Mouse (Mus musculus) gastrocnemius, postnatal 36 days (tissue): Measurements from ENCODE around the gene Dpf1. TPM values are rescaled to one million over a fixed set of nuclear protein-coding genes. Genes with fewer than 3 reads are reported as not detected.

Experiments
- DNase-seq, 2 experiments: peaks; one replicate each; pipeline ENCODE4 v3.0.0; 2022
- intact Hi-C: fragments of 180-260 bp; cut with DNase I; formaldehyde crosslinking; loops from one replicate; pipeline ENCODE4 v1.15.1; 2025
- total RNA-seq, 2 experiments: library from RNA; stranded (reverse); gene quantifications; 2 replicates each; pipeline ENCODE4 v1.2.3; 2021

Gene Dpf1
- total RNA-seq, 2 experiments from 2014 or later = 1.9 to 2.3 TPM

- no peak for DNase-seq
- intact Hi-C loops = no loop called here
Observed at GRCm38 (mm10) chr7:29287481-29287880, 16.3 kb upstream of the Dpf1 start.

- intact Hi-C loops = no loop called here
- DNase-seq = no peak
Observed at GRCm38 (mm10) chr7:29288079-29288478, 15.7 kb upstream of the Dpf1 start.

- peak; percentile 75 to 76 for DNase-seq
- intact Hi-C loops = no loop called here
Observed at GRCm38 (mm10) chr7:29288942-29289638, 14.7 kb upstream of the Dpf1 start, which contains the start of gene Ppp1r14a. Gene Ppp1r14a (plus strand): TSS chr7:29289308.

GRCm38 (mm10) chr7:29289856-29290255 is 13.9 kb upstream of the Dpf1 start:
- DNase-seq = no peak
- intact Hi-C loops = loop anchor here (10.0 kb wide), 1 partner anchor 305 kb away; the partner anchor contains the start of genes Eif3k and Map4k1

- intact Hi-C loops = loop anchor here (10.0 kb wide), 1 partner anchor 306 kb away; the partner anchor contains the start of genes Eif3k and Map4k1
- DNase-seq = no peak
Observed at GRCm38 (mm10) chr7:29290691-29291485, 12.9 kb upstream of the Dpf1 start.

- no peak for DNase-seq
- intact Hi-C loops = loop anchor here (2.0 to 10.0 kb wide), 2 partner anchors 47 to 307 kb away; partner anchors contain the start of genes Eif3k and Map4k1
Observed at GRCm38 (mm10) chr7:29291616-29292457, 11.9 kb upstream of the Dpf1 start.

DNA sequence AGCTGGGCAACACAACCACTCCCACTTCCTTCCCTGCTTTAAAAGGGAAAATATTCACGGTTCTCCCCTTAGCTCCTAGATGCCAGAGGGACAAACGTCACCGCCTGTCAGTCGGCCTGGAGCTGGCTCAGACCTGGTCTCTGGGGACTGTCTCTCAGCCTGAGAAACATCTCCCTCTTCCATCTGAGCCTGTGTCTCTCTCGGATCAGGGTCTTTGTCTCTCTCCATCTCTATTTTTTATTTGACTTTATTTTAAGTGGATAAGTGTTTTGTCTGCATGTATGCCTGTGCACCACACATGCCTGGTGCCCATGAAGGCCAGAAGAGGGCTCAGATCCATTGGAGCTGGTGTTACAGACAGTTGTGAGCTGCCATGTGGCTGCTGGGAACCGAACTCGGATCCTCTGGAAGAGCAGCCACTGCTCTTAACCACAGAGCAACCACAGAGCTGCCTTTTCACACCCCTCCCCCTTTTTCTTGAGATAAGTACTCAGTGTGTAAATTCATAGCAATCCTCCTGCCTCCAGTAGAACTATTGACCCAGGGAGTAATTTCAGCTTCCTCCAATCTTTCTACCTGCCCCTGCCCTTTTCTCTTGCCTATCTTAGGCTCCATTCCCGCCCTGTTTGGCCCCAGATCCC is 11.2 kb upstream of the Dpf1 start:
- DNase-seq = peak in 1 of 2 experiments; percentile 38
- intact Hi-C loops = loop anchor here (2.0 to 10.0 kb wide), 2 partner anchors 48 to 308 kb away; partner anchors contain the start of genes Eif3k and Map4k1

DNA sequence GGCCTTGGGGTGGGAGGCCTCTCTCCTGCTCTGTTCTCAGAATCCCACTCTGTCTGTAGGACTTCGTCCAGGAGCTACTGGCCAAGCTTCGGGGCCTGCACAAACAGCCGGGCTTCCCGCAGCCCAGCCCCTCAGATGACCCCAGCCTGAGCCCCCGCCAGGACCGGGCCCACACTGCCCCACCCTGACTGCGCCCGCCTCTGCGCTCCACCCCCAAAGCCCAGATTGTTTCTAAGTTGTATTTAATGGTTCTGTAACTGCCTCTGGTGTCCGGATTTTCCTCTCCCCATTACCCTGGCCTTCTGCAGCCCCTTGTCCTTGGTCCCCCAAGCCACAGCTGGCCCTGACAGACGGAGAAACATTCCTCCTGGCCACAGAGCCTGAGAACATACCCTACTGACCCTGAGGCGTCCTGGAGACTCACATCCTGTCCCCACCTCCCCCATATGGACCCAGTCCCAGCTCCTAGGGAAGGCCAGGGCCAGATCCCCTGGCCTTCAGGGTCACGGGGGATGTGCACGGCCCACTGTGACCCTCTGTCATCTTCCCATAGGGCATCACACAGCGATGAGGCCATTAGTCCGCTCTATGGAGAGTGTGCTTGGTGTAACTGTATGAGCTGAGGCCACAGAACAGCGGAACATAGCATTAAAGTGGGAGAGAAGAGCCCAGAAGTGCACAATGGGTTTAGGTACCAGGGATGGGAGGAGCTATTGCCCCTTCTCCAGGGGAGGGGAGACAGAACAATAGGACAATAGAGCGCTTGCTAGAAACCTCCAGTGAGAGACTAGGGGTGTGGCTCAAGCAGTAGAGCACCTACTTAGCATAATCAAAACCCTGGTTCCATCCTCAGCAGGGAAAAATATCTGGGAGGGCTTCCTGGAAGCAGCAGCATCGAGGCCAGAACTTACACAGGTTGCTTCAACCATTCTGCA is 10.4 kb upstream of the Dpf1 start:
- intact Hi-C loops = loop anchor here (2.0 to 10.0 kb wide), 2 partner anchors 49 to 309 kb away; partner anchors contain the start of genes Eif3k and Map4k1
- no peak for DNase-seq

DNA sequence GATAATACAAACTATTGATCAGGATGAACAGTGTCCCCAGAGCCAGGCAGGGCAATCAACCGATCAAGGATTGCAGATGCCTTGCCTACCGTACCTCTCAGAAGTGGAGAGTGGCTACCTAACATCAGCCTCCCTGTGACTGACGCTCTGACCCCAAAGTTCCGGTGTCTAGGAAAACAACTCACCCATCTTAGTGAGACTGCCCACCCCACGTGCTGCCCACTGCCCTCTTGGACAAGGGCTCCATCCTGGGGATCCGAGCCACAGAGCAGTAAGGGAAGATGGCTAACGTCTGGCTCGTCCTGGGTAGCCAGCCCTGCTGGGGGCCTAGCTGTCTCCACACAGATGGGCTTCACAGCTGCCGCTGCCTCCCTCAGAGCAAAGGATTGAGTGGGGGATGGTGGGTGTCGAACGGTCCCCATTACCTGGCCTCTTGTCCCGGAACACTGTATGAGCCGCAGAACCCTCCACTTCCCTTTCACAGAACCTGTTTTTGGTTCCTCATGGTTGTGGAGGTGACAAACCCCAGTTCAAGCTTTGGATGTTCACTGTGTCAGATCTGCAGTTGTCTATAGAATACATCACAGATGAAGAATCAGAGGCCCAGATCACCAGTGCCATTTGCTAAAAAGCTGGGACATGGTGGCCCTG is 9.5 kb upstream of the Dpf1 start:
- intact Hi-C loops = loop anchor here (10.0 kb wide), 1 partner anchor 309 kb away; the partner anchor contains the start of genes Eif3k and Map4k1
- DNase-seq = no peak

DNA sequence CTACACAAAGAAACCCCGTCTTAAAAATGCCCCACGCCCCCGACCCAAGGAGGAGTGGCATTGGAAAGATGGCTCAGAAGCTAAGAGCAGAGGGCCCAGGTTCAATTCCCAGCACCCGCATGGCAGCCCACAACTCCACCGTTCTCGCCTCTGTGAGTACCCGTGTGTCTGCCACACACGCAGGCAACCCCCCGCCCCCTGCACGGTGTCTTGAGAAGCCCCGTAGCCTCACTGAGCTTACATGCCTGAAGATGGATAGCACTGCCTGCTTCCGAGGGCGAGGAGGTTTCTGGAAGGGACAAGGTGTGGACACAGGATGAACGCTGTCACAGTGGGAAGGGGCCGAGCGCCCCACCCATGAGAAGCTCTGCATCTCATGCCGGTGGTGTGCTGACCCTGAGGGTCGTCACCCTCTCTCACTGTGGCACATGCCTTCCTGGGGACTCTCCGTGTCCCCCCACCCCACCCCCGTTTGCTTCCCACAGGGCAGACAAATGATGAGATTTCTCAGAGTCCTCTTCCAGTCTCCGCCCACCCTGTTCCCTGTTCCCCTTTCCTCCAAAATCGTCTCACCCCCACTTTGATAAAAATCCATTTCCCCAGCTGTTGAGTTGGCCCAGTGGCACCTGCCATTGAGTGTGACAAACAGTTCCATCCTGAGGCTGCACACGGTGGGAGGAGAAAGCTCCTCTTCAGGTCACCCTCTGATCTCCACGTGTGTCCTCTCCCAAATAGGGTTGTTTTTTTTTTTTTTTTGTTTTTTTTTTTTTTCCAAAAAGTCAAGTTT is 7.7 kb upstream of the Dpf1 start:
- no peak for DNase-seq
- intact Hi-C loops = loop anchor here (10.0 kb wide), 1 partner anchor 311 kb away; the partner anchor contains the start of genes Eif3k and Map4k1

GRCm38 (mm10) chr7:29296998-29297397 is 6.8 kb upstream of the Dpf1 start:
- intact Hi-C loops = loop anchor here (10.0 kb wide), 1 partner anchor 312 kb away; the partner anchor contains the start of genes Eif3k and Map4k1
- peak; percentile 23 to 51 for DNase-seq

- peak in 1 of 2 experiments; percentile 52 for DNase-seq
- intact Hi-C loops = loop anchor here (5.0 kb wide), 1 partner anchor 174 kb away; the partner anchor contains the start of gene Ryr1
Observed at GRCm38 (mm10) chr7:29301127-29301566, 2.6 kb upstream of the Dpf1 start.

GRCm38 (mm10) chr7:29302641-29303040 is 1.1 kb upstream of the Dpf1 start:
- DNase-seq = no peak

DNA sequence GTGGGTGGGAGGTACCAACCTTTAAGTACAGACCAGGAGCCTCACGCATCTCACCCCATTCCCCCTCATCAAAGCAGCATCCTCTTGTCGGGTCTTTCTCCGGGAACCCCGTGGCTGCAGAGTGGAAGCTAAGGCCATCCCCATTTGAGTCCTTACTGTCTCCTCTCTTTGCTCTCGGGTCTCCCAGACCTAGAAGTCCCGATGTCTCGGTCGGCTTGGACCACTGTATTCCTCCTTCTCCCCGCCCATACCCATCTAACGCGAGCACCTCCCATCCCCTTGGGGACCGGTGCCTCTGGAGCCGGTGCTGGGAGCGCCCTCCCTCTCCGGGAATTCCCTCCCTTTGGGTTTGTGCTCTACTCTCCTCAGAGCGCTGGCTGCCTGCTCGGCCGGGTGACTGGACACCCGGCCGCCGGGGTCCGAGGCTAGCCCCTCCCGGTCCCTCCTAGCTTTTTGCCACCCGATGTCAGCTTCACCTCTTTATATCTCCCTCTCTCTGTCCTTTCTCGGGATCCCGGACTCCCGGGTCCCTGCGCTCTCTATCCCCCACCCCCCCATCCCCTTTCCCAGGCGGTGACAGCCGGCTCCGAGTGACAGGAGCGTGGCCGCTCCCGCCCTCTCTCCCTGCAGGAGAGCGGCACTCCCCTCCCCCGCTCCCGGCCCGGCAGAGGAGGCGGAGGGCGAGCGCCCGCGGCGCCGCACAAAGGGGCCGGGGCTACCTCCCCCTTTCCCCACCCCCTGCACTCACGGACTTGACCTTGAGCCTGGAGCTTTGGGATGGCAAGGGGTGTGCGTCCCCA is 912 bp downstream of the Dpf1 start:
- intact Hi-C loops = loop anchor here (5.0 kb wide), 1 partner anchor 177 kb away; the partner anchor contains the start of gene Ryr1
- DNase-seq = no peak

More at GRCm38 (mm10) chr7:29302641-29303040, 1.1 kb upstream of the Dpf1 start:
- intact Hi-C loops = loop anchor here (5.0 kb wide), 1 partner anchor 175 kb away; the partner anchor contains the start of gene Ryr1

DNA sequence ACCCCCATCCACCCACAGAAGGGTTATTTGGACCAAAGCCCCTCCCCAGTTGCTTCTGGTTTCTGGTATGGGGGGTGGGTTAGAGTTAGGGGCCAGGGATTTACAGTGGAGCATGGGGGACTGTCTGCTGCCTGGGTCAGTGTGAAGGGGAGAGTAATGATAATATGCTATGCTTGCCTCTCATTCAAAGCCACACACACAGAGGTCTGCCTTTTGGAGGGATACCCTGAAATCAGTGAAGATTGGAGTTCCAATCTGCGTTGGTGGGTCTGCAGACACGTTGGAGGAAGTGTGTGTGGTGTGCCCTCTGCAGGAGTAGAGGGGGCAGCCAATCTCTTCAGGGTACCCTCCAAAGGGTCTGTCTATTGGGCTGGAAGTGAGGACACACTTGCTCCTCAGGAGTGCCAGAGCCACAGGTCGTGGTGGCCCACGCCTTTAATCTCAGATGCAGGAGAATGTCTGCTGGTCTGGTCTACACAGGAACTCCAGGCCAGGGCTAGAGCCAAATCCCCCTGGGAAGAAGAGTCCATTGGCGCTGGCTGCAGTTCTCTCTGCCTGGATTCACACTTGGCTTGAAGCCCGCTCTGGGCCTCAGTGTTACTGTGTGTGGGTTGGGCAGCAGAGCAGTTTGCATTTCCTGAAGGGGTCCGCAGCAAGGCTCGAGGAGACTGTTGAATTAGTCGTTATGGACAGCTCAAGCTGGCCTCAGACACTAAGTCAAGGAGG is 1.7 kb downstream of the Dpf1 start:
- intact Hi-C loops = no loop called here
- DNase-seq = no peak
